10 mouse cellular contexts compared by ENCODE assay signal in genomic region chr3:40483221-40483654, GRCm38 (mm10). TPM values are rescaled to one million over a fixed set of nuclear protein-coding genes. Genes with fewer than 3 reads are reported as not detected.
DNase-seq lines count a peak whose midpoint lies in the region; ATAC-seq and TF ChIP-seq lines count a peak whose summit lies in the region.
"Had no signal": no experiment of that assay in that cellular context is flagged by ENCODE, and none has a peak within 500 bp of the region (broad histone marks: within the 10 kb centered on the region; RNA-seq: fewer than 3 reads in every experiment).

No protein-coding gene starts in this region.

- no peaks in the 10 kb centered on the region for H3K27me3 ChIP-seq in heart, embryonic 12.5 days (replicated peaks)
- H3K27me3 ChIP-seq in lung, embryonic 14.5 days (ENCODE audit: insufficient read depth, low read length) = no peaks in the 10 kb centered on the region
- H3K27me3 ChIP-seq in stomach, embryonic 15.5 days (replicated peaks) = no peaks in the 10 kb centered on the region

- H3K27ac ChIP-seq in heart, embryonic 12.5 days (ENCODE audit: poor library complexity, severe bottlenecking) = no peak overlapping the region
- H3K27ac ChIP-seq in lung, embryonic 14.5 days (ENCODE audit: low read depth) = no peak overlapping the region
- no peak overlapping the region for H3K27ac ChIP-seq in stomach, embryonic 15.5 days

- DNase-seq in heart, adult 9 months (ENCODE audit: low spot score in 2 of 2) = no peak
- DNase-seq in lung, embryonic 14.5 days = peak; percentile 46
- no peak for DNase-seq in lung, postnatal 36 days
- DNase-seq in hindlimb bud, embryonic 11.5 days (ENCODE audit: extremely low spot score, low read depth, low spot score) = peak; percentile 69
- DNase-seq in frontal cortex, postnatal 36 days (ENCODE audit: low spot score in 2 of 2) = no peak
- DNase-seq in layer of hippocampus, postnatal 10 days (ENCODE audit: low spot score in 2 of 2) = no peak
- DNase-seq: adrenal gland, adult 2 months; right cerebral cortex, adult 18-20 months had no signal

- TF ChIP-seq CTCF in lung, embryonic 14.5 days (IDR thresholded peaks at IDR 0.05; ENCODE audit: low read depth) = no peak

- no peak overlapping the region for H3K4me3 ChIP-seq in heart, embryonic 12.5 days
- 0 out of 2 replicates have a peak overlapping the region, but pooled peaks have one; percentile 9 for H3K4me3 ChIP-seq in lung, embryonic 14.5 days (ENCODE audit: low read depth, low read length)
- H3K4me3 ChIP-seq in stomach, embryonic 15.5 days (replicated peaks) = 0 out of 2 replicates have a peak overlapping the region, but pooled peaks have one; percentile 5

- H3K36me3 ChIP-seq in heart, embryonic 12.5 days = no peaks in the 10 kb centered on the region
- no peaks in the 10 kb centered on the region for H3K36me3 ChIP-seq in lung, embryonic 14.5 days (ENCODE audit: insufficient read depth)
- no peaks in the 10 kb centered on the region for H3K36me3 ChIP-seq in stomach, embryonic 15.5 days

- no peak for ATAC-seq in heart, embryonic 12.5 days (ENCODE audit: insufficient number of reproducible peaks, low FRiP score)
- peak; percentile 41; the same call in 1 of the 2 replicates for ATAC-seq in lung, embryonic 14.5 days (ENCODE audit: insufficient read depth)
- ATAC-seq in stomach, embryonic 15.5 days (ENCODE audit: insufficient read depth, low FRiP score, low read depth) = no peak

- no peaks in the 10 kb centered on the region for H3K4me1 ChIP-seq in heart, embryonic 12.5 days (replicated peaks)
- H3K4me1 ChIP-seq in lung, embryonic 14.5 days (ENCODE audit: insufficient read depth) = no peaks in the 10 kb centered on the region
- no peaks in the 10 kb centered on the region for H3K4me1 ChIP-seq in stomach, embryonic 15.5 days

- no peak overlapping the region for H3K9ac ChIP-seq in heart, embryonic 12.5 days
- H3K9ac ChIP-seq in lung, embryonic 14.5 days = no peak overlapping the region
- H3K9ac ChIP-seq in stomach, embryonic 15.5 days = no peak overlapping the region

- 44% methylated on average over 10 of the region's 10 CpGs for WGBS in heart, embryonic 12.5 days
- whole genome bisulfite sequencing in lung, embryonic 14.5 days = 19% methylated on average over 10 of the region's 10 CpGs
- 27% methylated on average over 10 of the region's 10 CpGs for WGBS in stomach, embryonic 15.5 days

- peak overlapping the region; percentile 8; the same call in 1 of the 2 replicates for H3K4me2 ChIP-seq in heart, embryonic 12.5 days
- H3K4me2 ChIP-seq in lung, embryonic 14.5 days = peak overlapping the region; percentile 46
- H3K4me2 ChIP-seq in stomach, embryonic 15.5 days = peak overlapping the region; percentile 34

- H3K9me3 ChIP-seq in heart, embryonic 12.5 days (replicated peaks) = peaks cover 4% of the 10 kb centered on the region; the same call in 1 of the 2 replicates
- no peaks in the 10 kb centered on the region for H3K9me3 ChIP-seq in lung, embryonic 14.5 days (ENCODE audit: low read depth, low read length)
- H3K9me3 ChIP-seq in stomach, embryonic 15.5 days = no peaks in the 10 kb centered on the region

RNA-seq across cellular contexts. Expression of gene Intu, which starts 47.8 kb away (rescaled TPM):
- polyA plus RNA-seq in heart, embryonic 12.5 days (2016; fragmentation: Nextera tagmentation; extraction: Ambion mirVana) = 3.9 and 4.3 TPM in 2 replicates
- 3.7 and 4.1 TPM in 2 replicates for polyA plus RNA-seq in lung, embryonic 14.5 days (2014; fragmentation: Nextera tagmentation; extraction: Ambion mirVana)
- polyA plus RNA-seq in stomach, embryonic 15.5 days (2015; fragmentation: Nextera tagmentation; extraction: Ambion mirVana) = 2.4 and 3.0 TPM in 2 replicates
- 1 to 10 TPM; 4.8 to 6.3 TPM for total RNA-seq in layer of hippocampus, postnatal 10 days (2021)

Comparison
In these comparisons a context has a peak if more than half of its experiments do, and no peak if none do; other contexts are left out.
1. DNase-seq: peak in lung, embryonic 14.5 days (single experiment) and hindlimb bud, embryonic 11.5 days (single experiment); none in heart, adult 9 months (0 of 2), lung, postnatal 36 days (single experiment), frontal cortex, postnatal 36 days (0 of 2) and layer of hippocampus, postnatal 10 days (0 of 2).
2. Peak in every context shown above with its lines, with median percentiles within 50 percentile points of each other: H3K4me2 ChIP-seq.